Mouse (Mus musculus) liver, embryonic 16.5 days (tissue): Measurements from ENCODE around the gene Sacm1l. TPM values are rescaled to one million over a fixed set of nuclear protein-coding genes. Genes with fewer than 3 reads are reported as not detected.

ENCODE experiments used
- ATAC-seq: fragments of 200-750 bp; cut with Nextera tagmentation; 2 replicates; pipeline ENCODE4 v1.8.0; 2017; ENCODE audit warnings: low read depth, mild to moderate bottlenecking, moderate number of reproducible peaks, moderate library complexity
- H3K27ac ChIP-seq: fragments of 300-500 bp; sonication (generic); 2 replicates; pipeline ENCODE4 v1.5.1; 2014; ENCODE audit warnings: mild to moderate bottlenecking, low read length
- H3K27me3 ChIP-seq: fragments of 300-500 bp; sonication (generic); 2 replicates; pipeline ENCODE4 v1.6.1; 2014; ENCODE audit warnings: low read depth, low read length, mixed read lengths; ENCODE audit not compliant: control insufficient read depth, insufficient read depth
- H3K36me3 ChIP-seq: fragments of 300-500 bp; sonication (generic); 2 replicates; pipeline ENCODE4 v1.6.1; 2014; ENCODE audit warnings: mild to moderate bottlenecking; ENCODE audit not compliant: control insufficient read depth, insufficient read depth
- H3K4me1 ChIP-seq: fragments of 300-500 bp; sonication (generic); 2 replicates; pipeline ENCODE4 v1.6.1; 2014; ENCODE audit warnings: low read depth, low read length, mixed read lengths; ENCODE audit not compliant: control insufficient read depth
- H3K4me2 ChIP-seq: fragments of 300-500 bp; sonication (generic); 2 replicates; pipeline ENCODE4 v1.6.1; 2014; ENCODE audit warnings: low read depth, low read length, mixed read lengths
- H3K4me3 ChIP-seq: fragments of 300-500 bp; sonication (generic); 2 replicates; pipeline ENCODE4 v1.5.1; 2014; ENCODE audit warnings: low read depth, mild to moderate bottlenecking, low read length
- H3K9ac ChIP-seq: fragments of 300-500 bp; sonication (generic); 2 replicates; pipeline ENCODE4 v1.6.1; 2014; ENCODE audit warnings: low read depth, low read length
- H3K9me3 ChIP-seq: fragments of 300-500 bp; sonication (generic); replicated peaks from 2 replicates; pipeline ENCODE4 v1.6.1; 2016; ENCODE audit warnings: low read length; ENCODE audit not compliant: control insufficient read depth
- WGBS: fragments of 180-500 bp; shearing (Covaris S2); extraction: QIAGEN DNeasy Blood & Tissue Kit; methylation state at CpG from one replicate; pipeline ENCODE4 v1.1.7; 2014; ENCODE audit not compliant: insufficient replicate concordance; 5-methylcytosine and 5-hydroxymethylcytosine counted together
- polyA plus RNA-seq: library from polyadenylated mRNA; unstranded; fragments of >200 nt; fragmentation: Nextera tagmentation; extraction: Ambion mirVana; gene quantifications from 2 replicates; pipeline ENCODE4 v1.2.1, GENCODE M21; 2015

Gene Sacm1l
- polyA plus RNA-seq, 1 experiment from 2014 or later = 25.7 TPM

DNA sequence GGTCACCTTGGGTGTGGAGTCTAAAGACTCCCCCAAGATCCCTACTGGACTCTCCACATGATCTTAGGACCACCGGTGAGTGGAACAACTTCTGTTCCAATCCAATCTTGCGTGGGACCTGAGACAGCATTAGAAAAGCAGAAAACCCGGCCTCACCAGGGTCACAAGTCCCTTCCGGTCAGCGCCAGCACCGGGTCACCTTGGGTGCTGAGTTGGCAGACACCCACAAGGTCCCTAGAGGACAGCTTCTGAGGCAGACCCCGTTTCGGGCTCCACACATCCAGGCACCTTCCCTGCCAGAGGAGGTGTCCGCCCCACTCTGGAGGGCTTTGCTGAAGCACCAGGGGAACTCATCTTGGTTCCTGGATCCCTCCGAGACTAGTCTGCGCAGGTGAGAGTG, 96.3 kb downstream of the Sacm1l start:
- H3K4me2 ChIP-seq = no peak overlapping the region
- no peaks in the 10 kb centered on the region for H3K36me3 ChIP-seq
- no peaks in the 10 kb centered on the region for H3K27me3 ChIP-seq
- 70% methylated on average over 11 of the region's 11 CpGs for WGBS
- H3K27ac ChIP-seq = no peak overlapping the region
- no peak overlapping the region for H3K9ac ChIP-seq
- no peaks in the 10 kb centered on the region for H3K4me1 ChIP-seq
- H3K9me3 ChIP-seq = no peaks in the 10 kb centered on the region
- no peak for ATAC-seq
- no peak overlapping the region for H3K4me3 ChIP-seq

DNA sequence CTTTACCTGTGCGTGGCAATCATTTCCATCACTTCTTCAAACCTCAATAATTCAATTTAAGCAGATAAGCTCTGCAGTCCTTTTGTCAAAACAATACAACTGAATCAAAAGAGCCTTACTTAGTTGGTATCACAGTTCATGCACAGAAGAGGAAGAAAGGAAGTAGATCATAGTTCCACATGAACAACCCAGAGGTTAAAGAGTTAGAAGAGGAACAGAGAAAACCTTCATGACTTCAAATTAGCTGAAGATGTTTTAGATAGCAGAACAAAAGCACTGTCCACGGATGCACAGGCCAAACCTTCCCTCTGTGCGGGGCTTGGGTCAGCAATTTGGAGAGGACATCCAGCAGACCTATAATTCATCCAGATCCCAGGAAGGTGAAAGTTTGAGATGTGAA, 102.1 kb downstream of the Sacm1l start:
- H3K4me3 ChIP-seq = no peak overlapping the region
- H3K27me3 ChIP-seq = no peaks in the 10 kb centered on the region
- H3K4me1 ChIP-seq = no peaks in the 10 kb centered on the region
- no peaks in the 10 kb centered on the region for H3K9me3 ChIP-seq
- no peak overlapping the region for H3K9ac ChIP-seq
- H3K27ac ChIP-seq = no peak overlapping the region
- no peak overlapping the region for H3K4me2 ChIP-seq
- WGBS = 60% methylated on average over 3 of the region's 3 CpGs
- no peak for ATAC-seq
- no peaks in the 10 kb centered on the region for H3K36me3 ChIP-seq

DNA sequence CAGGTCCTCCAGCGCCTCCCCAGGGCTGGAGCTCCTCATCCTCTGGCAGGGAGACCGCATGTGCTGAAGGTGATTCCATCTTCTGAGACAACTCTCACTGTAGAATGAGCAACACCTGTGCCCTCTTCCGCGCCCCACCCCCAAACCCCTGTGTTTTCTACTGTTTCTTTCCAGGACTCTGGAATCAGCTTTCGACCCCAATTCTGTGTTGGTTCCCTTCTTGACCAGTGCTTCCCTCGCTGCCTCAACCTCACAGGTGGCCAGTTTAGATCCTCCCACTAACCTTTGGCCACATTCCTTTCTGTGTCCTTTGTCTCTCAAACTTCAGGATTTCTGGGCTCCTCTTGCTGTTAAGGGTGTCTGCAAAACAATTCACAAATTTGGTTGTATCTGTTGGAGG, 102.7 kb downstream of the Sacm1l start, which contains the start of gene Slc6a20b:
Gene Slc6a20b (minus strand): TSS at position 285 of the 400 bp plus-strand sequence.
- ATAC-seq = no peak
- 65% methylated on average over 6 of the region's 6 CpGs for WGBS

DNA sequence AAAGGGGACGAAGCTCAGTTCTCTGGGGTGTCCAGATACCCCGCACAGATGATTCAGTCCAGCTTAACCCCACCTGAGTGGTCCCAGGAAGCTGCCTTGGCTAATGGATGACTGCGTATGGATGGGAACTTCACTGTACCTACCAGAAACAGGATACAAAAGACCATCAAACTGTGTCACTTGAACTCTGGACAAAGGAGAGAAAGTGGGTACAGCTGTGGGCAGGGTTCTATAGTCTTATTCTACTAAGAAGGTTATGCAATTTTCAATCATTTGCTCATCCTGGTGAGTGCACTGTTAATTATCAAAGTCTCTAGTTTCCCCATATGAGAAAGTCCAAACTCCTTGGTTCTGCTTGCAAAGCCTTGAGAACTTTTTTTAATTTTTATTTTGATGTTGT, 103.4 kb downstream of the Sacm1l start:
- Histone ChIP-seq H3K36me3 (no peaks in the 10 kb centered on the region), H3K27ac (no peak overlapping the region), H3K4me1 (no peaks in the 10 kb centered on the region), H3K9ac (no peak overlapping the region), H3K9me3 (no peaks in the 10 kb centered on the region), H3K4me3 (no peak overlapping the region), H3K4me2 (no peak overlapping the region), H3K27me3 (no peaks in the 10 kb centered on the region)
- no peak for ATAC-seq
- 63% methylated on average over 3 of the region's 3 CpGs for WGBS

More for the DNA sequence above, 102.7 kb downstream of the Sacm1l start, which contains the start of gene Slc6a20b:
- no peaks in the 10 kb centered on the region for H3K9me3 ChIP-seq
- no peak within 1 kb of the TSS for H3K4me3 ChIP-seq
- no peak within 1 kb of the TSS for H3K27ac ChIP-seq
- H3K27me3 ChIP-seq = no peaks in the 10 kb centered on the region
- H3K4me1 ChIP-seq = no peaks in the 10 kb centered on the region
- no peak within 1 kb of the TSS for H3K4me2 ChIP-seq
- H3K36me3 ChIP-seq = no peaks in the 10 kb centered on the region
- no peak within 1 kb of the TSS for H3K9ac ChIP-seq

DNA sequence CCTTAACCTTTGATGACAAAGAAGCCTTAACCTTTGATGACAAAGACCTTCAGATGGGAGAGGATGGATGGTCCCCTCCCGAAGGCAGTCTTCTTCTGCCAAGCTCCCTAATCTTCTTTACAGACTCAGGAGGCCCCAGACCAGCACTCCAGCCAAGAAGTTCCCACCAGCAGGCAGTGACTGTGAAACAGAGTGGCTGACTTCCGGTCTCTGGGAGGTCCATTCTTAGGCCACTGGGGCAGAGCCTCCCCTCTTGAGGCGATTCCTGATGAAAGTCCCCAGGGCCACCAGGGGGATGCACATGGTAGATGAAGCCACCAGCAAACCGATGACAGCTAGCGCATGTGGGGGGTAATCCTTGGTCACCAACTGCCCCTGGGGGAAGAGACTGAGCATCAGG, 107.2 kb downstream of the Sacm1l start:
- H3K27me3 ChIP-seq = no peaks in the 10 kb centered on the region
- H3K4me1 ChIP-seq = no peaks in the 10 kb centered on the region
- ATAC-seq = no peak
- no peak overlapping the region for H3K4me3 ChIP-seq
- H3K9ac ChIP-seq = no peak overlapping the region
- WGBS = 61% methylated on average over 5 of the region's 5 CpGs
- H3K27ac ChIP-seq = no peak overlapping the region
- H3K9me3 ChIP-seq = no peaks in the 10 kb centered on the region
- no peak overlapping the region for H3K4me2 ChIP-seq
- no peaks in the 10 kb centered on the region for H3K36me3 ChIP-seq

DNA sequence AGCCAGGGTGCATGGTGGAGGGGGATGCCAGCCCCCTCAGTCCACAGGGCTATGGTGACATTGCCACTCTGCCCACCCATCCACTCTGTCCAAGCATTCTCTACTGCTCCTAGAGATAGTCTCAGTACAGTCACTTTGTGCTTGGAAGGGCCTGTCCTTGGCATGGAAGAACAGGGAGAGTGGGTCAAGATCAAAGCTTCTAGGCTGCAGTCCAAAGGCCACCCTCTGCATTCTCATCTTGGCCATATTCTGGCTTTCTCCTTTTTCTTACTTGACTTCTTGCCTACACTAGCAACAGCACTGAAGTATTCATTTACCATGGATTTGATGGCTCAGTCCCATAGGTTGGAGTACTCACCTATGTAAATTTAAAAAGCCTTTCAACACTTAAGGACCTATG, 108.7 kb downstream of the Sacm1l start:
- ATAC-seq = no peak
- Histone ChIP-seq H3K4me2 (no peak overlapping the region), H3K36me3 (no peaks in the 10 kb centered on the region), H3K27me3 (no peaks in the 10 kb centered on the region), H3K4me3 (no peak overlapping the region), H3K27ac (no peak overlapping the region), H3K4me1 (no peaks in the 10 kb centered on the region), H3K9me3 (no peaks in the 10 kb centered on the region), H3K9ac (no peak overlapping the region)

DNA sequence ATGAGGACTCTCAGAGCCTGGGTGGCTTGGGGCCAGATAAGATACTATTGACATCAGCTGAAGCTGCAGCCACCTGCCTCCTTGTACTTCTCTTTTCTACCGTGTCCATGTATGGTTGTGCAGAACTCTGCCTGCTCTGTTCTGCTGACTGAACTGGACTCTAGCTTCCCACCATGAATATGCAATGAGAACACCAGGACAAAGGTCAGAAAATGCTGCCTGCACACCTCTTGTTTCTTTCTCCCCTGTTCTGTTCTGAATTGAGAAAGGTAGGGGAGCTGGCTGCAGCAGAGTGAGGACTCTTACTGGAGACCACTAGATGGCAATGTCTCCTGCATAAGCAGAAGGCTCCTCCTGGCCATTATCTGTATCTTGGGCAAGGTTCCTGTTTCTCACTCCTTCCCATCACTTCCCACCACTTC, 109.1 kb downstream of the Sacm1l start:
- Histone ChIP-seq H3K9ac (no peak overlapping the region), H3K36me3 (no peaks in the 10 kb centered on the region), H3K4me1 (no peaks in the 10 kb centered on the region), H3K27ac (no peak overlapping the region), H3K4me3 (no peak overlapping the region), H3K27me3 (no peaks in the 10 kb centered on the region), H3K4me2 (no peak overlapping the region), H3K9me3 (no peaks in the 10 kb centered on the region)
- 30% methylated on average over 1 of the region's 1 CpGs for WGBS
- ATAC-seq = no peak

DNA sequence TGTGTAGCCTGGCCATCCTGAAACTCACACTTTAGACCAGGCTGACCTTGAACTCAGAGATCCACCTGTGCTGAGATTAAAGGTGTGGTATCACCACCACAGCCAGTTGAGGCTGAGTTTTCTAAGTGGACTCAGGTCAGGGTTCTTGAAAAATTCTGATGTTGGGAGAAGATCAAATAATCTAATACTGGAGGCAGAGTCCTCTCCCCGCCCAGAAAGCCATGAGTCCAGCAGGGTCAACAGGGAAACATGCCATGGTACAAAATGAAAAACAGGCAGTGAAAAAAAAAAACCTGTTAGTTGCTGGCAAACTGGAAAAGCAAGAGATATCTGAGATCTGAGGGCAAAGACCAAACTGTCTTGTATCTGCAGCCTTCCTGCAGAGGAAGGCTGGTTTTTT, 110.5 kb downstream of the Sacm1l start:
- Histone ChIP-seq H3K27me3 (no peaks in the 10 kb centered on the region), H3K9me3 (no peaks in the 10 kb centered on the region), H3K27ac (no peak overlapping the region), H3K4me2 (no peak overlapping the region), H3K4me1 (no peaks in the 10 kb centered on the region), H3K36me3 (no peaks in the 10 kb centered on the region), H3K9ac (no peak overlapping the region), H3K4me3 (no peak overlapping the region)
- ATAC-seq = no peak
- WGBS = 35% methylated on average over 1 of the region's 1 CpGs
